Mouse (Mus musculus) G1E (cell line): ENCODE data around the gene Cavin1.

ENCODE experiments used
- CTCF ChIP-seq: IDR thresholded peaks from 2 replicates; pipeline ENCODE4 v1.5.1; 2012; ENCODE audit warnings: low read depth, low read length, inconsistent platforms, mixed read lengths
- GATA1 ChIP-seq: IDR thresholded peaks from 2 replicates; pipeline ENCODE4 v1.6.1; 2012; ENCODE audit warnings: borderline replicate concordance, low read length, inconsistent platforms, mixed read lengths
- GATA2 ChIP-seq: IDR thresholded peaks from 2 replicates; pipeline ENCODE4 v1.6.1; 2012; ENCODE audit warnings: low read depth, low read length, inconsistent platforms, borderline replicate concordance
- POLR2AphosphoS5 ChIP-seq: IDR thresholded peaks from 2 replicates; pipeline ENCODE4 v1.6.1; 2012; ENCODE audit warnings: low read depth, low read length, inconsistent platforms; ENCODE audit not compliant: insufficient replicate concordance
- TAL1 ChIP-seq: conservative IDR thresholded peaks from 2 replicates; pipeline ENCODE4 v1.6.1; 2012; ENCODE audit warnings: low read depth, low read length, inconsistent platforms, mixed read lengths

DNA sequence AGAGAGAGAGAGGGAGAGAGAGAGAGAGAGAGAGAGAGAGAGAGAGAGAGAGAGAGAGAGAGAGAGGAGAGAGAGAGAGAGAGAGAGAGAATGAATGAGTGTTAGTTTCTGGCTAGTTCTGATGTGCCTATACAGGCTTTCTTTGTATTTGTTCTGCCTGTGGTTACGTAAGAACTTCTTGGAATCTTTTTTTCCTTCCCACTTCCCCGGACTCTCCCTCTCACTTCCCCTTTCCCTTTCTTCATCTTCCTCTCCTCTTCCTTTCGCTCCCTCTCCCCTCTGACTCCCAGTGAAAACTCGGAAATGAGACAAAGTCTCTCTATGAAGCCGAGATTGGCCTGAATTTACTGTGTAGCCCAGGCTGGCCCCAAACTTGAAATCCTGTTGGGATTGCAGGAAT, 24.0 kb upstream of the Cavin1 start:
- TF ChIP-seq CTCF (no peak), GATA1 (no peak), POLR2AphosphoS5 (no peak), GATA2 (no peak), TAL1 (no peak)
